Mouse (Mus musculus) midbrain, embryonic 13.5 days (tissue): Measurements from ENCODE around the gene Setmar. TPM values are rescaled to one million over a fixed set of nuclear protein-coding genes. Genes with fewer than 3 reads are reported as not detected.
A peak's percentile ranks its signal among the peaks of the same experiment; 100 is the strongest.
"Not testable (repeated sequence)": the region's sequence is repeated elsewhere in the genome, so short reads cannot be mapped to it uniquely, and the experiment has no call there.

Source experiments
- ATAC-seq: fragments of 200-750 bp; cut with Nextera tagmentation; 2 replicates; pipeline ENCODE4 v1.8.0; 2017; ENCODE audit warnings: mild to moderate bottlenecking, moderate TSS enrichment, moderate library complexity
- H3K27ac ChIP-seq: fragments of 300-500 bp; sonication (generic); 2 replicates; pipeline ENCODE4 v1.5.1; 2015; ENCODE audit warnings: inconsistent platforms, mild to moderate bottlenecking, moderate library complexity
- H3K27me3 ChIP-seq: fragments of 300-500 bp; sonication (generic); 2 replicates; pipeline ENCODE4 v1.6.1; 2015; ENCODE audit warnings: mild to moderate bottlenecking, inconsistent platforms
- H3K36me3 ChIP-seq: fragments of 300-500 bp; sonication (generic); 2 replicates; pipeline ENCODE4 v1.6.1; 2015; ENCODE audit warnings: mild to moderate bottlenecking, inconsistent platforms
- H3K4me1 ChIP-seq: fragments of 300-500 bp; sonication (generic); replicated peaks from 2 replicates; pipeline ENCODE4 v1.6.1; 2015; ENCODE audit warnings: inconsistent platforms
- H3K4me2 ChIP-seq: fragments of 300-500 bp; sonication (generic); replicated peaks from 2 replicates; pipeline ENCODE4 v1.6.1; 2015; ENCODE audit warnings: moderate library complexity, mild to moderate bottlenecking, inconsistent platforms
- H3K4me3 ChIP-seq: fragments of 300-500 bp; sonication (generic); replicated peaks from 2 replicates; pipeline ENCODE4 v1.5.1; 2015; ENCODE audit warnings: mild to moderate bottlenecking, inconsistent platforms
- H3K9ac ChIP-seq: fragments of 300-500 bp; sonication (generic); replicated peaks from 2 replicates; pipeline ENCODE4 v1.6.1; 2015; ENCODE audit warnings: mild to moderate bottlenecking, inconsistent platforms
- H3K9me3 ChIP-seq: fragments of 300-500 bp; sonication (generic); 2 replicates; pipeline ENCODE4 v1.6.1; 2016; ENCODE audit warnings: mild to moderate bottlenecking, inconsistent platforms
- WGBS: fragments of 180-500 bp; shearing (Covaris S2); methylation state at CpG from one replicate; pipeline ENCODE4 v1.1.7; 2015; 5-methylcytosine and 5-hydroxymethylcytosine counted together
- polyA plus RNA-seq: library from polyadenylated mRNA; unstranded; fragments of >200 nt; fragmentation: Nextera tagmentation; extraction: Ambion mirVana; gene quantifications from 2 replicates; pipeline ENCODE4 v1.2.1, GENCODE M21; 2015

The Setmar gene
- 7.7 and 10.3 TPM in 2 replicates for polyA plus RNA-seq

- under 1% methylated on average over 23 of the region's 24 CpGs for WGBS
- no peaks in the 10 kb centered on the region for H3K36me3 ChIP-seq
- peak; percentile 98 for ATAC-seq
- H3K9ac ChIP-seq: peak within 1 kb of the TSS; percentile 62
- H3K4me3 ChIP-seq: peak within 1 kb of the TSS; percentile 52
- H3K4me1 ChIP-seq: 0 out of 2 replicates have a peak, but pooled peaks cover 3% of the 10 kb centered on the region
- H3K27ac ChIP-seq: peak within 1 kb of the TSS; percentile 86
- H3K9me3 ChIP-seq: no peaks in the 10 kb centered on the region
- peak within 1 kb of the TSS; percentile 61 for H3K4me2 ChIP-seq
- no peaks in the 10 kb centered on the region for H3K27me3 ChIP-seq
Observed at GRCm38 (mm10) chr6:108064918-108065526, at the start of gene Setmar. Gene Setmar, plus strand, starts transcription at chr6:108065045.

- ATAC-seq: no peak
- Histone ChIP-seq H3K36me3 (no peaks in the 10 kb centered on the region), H3K27ac (no peak overlapping the region), H3K4me3 (no peak overlapping the region), H3K27me3 (no peaks in the 10 kb centered on the region), H3K4me2 (no peak overlapping the region), H3K9ac (no peak overlapping the region), H3K9me3 (no peaks in the 10 kb centered on the region), H3K4me1 (no peaks in the 10 kb centered on the region)
- WGBS: 96% methylated on average over 5 of the region's 5 CpGs
Observed at GRCm38 (mm10) chr6:108021646-108022045, 43.2 kb upstream of the Setmar start.

- H3K9me3 ChIP-seq, ATAC-seq, H3K27me3 ChIP-seq, H3K4me1 ChIP-seq, H3K4me3 ChIP-seq, H3K36me3 ChIP-seq, H3K9ac ChIP-seq, H3K4me2 ChIP-seq, H3K27ac ChIP-seq: not testable (repeated sequence)
- 3% methylated on average over 2 of the region's 2 CpGs for WGBS
Observed at GRCm38 (mm10) chr6:108055041-108055440, 9.8 kb upstream of the Setmar start.

GRCm38 (mm10) chr6:108055946-108056345, 8.9 kb upstream of the Setmar start:
- Histone ChIP-seq H3K9ac (no peak overlapping the region), H3K4me1 (no peaks in the 10 kb centered on the region), H3K4me3 (no peak overlapping the region), H3K27ac (no peak overlapping the region), H3K27me3 (no peaks in the 10 kb centered on the region), H3K4me2 (no peak overlapping the region), H3K36me3 (no peaks in the 10 kb centered on the region), H3K9me3 (no peaks in the 10 kb centered on the region)
- WGBS: 84% methylated on average over 3 of the region's 3 CpGs
- ATAC-seq: no peak

- 74% methylated on average over 4 of the region's 4 CpGs for WGBS
- Histone ChIP-seq H3K27ac (no peak overlapping the region), H3K4me2 (no peak overlapping the region), H3K27me3 (no peaks in the 10 kb centered on the region), H3K4me3 (no peak overlapping the region), H3K9me3 (no peaks in the 10 kb centered on the region), H3K36me3 (no peaks in the 10 kb centered on the region), H3K4me1 (no peaks in the 10 kb centered on the region), H3K9ac (no peak overlapping the region)
- ATAC-seq: no peak
Observed at GRCm38 (mm10) chr6:108057353-108057752, 7.5 kb upstream of the Setmar start.

- Histone ChIP-seq H3K9me3 (no peaks in the 10 kb centered on the region), H3K36me3 (no peaks in the 10 kb centered on the region), H3K4me2 (no peak overlapping the region), H3K4me1 (no peaks in the 10 kb centered on the region), H3K27me3 (no peaks in the 10 kb centered on the region), H3K27ac (no peak overlapping the region), H3K9ac (no peak overlapping the region), H3K4me3 (no peak overlapping the region)
- WGBS: 94% methylated on average over 5 of the region's 5 CpGs
- ATAC-seq: no peak
Observed at GRCm38 (mm10) chr6:108058066-108058465, 6.8 kb upstream of the Setmar start.

GRCm38 (mm10) chr6:108061121-108061520, 3.7 kb upstream of the Setmar start:
- H3K9ac ChIP-seq: no peak overlapping the region
- no peaks in the 10 kb centered on the region for H3K9me3 ChIP-seq
- no peak overlapping the region for H3K4me3 ChIP-seq
- H3K4me2 ChIP-seq: no peak overlapping the region
- no peak for ATAC-seq
- no peaks in the 10 kb centered on the region for H3K27me3 ChIP-seq
- H3K27ac ChIP-seq: no peak overlapping the region
- H3K4me1 ChIP-seq: 0 out of 2 replicates have a peak, but pooled peaks cover 2% of the 10 kb centered on the region
- 88% methylated on average over 3 of the region's 3 CpGs for WGBS
- H3K36me3 ChIP-seq: no peaks in the 10 kb centered on the region

GRCm38 (mm10) chr6:108065583-108065982, 738 bp downstream of the Setmar start:
- Histone ChIP-seq H3K4me3 (peak overlapping the region; percentile 52), H3K27ac (peak overlapping the region; percentile 86), H3K36me3 (0 out of 2 replicates have a peak, but pooled peaks cover 2% of the 10 kb centered on the region), H3K9ac (peak overlapping the region; percentile 62), H3K4me1 (0 out of 2 replicates have a peak, but pooled peaks cover 3% of the 10 kb centered on the region), H3K27me3 (no peaks in the 10 kb centered on the region), H3K9me3 (no peaks in the 10 kb centered on the region), H3K4me2 (peak overlapping the region; percentile 61)
- 8% methylated on average over 6 of the region's 6 CpGs for WGBS
- no peak for ATAC-seq

- no peak for ATAC-seq
- 0 out of 2 replicates have a peak, but pooled peaks cover 2% of the 10 kb centered on the region for H3K4me1 ChIP-seq
- no peak overlapping the region for H3K4me3 ChIP-seq
- H3K27me3 ChIP-seq: no peaks in the 10 kb centered on the region
- no peak overlapping the region for H3K4me2 ChIP-seq
- H3K9ac ChIP-seq: no peak overlapping the region
- 89% methylated on average over 7 of the region's 7 CpGs for WGBS
- H3K36me3 ChIP-seq: peaks cover 18% of the 10 kb centered on the region
- no peak overlapping the region for H3K27ac ChIP-seq
- no peaks in the 10 kb centered on the region; the same call in 1 of the 2 replicates for H3K9me3 ChIP-seq
Observed at GRCm38 (mm10) chr6:108070947-108071346, 6.1 kb downstream of the Setmar start.

- no peaks in the 10 kb centered on the region; the same call in 1 of the 2 replicates for H3K9me3 ChIP-seq
- H3K36me3 ChIP-seq: peaks cover 30% of the 10 kb centered on the region
- no peaks in the 10 kb centered on the region for H3K4me1 ChIP-seq
- ATAC-seq: no peak
- H3K4me2 ChIP-seq: no peak overlapping the region
- WGBS: 70% methylated on average over 5 of the region's 5 CpGs
- no peak overlapping the region for H3K4me3 ChIP-seq
- H3K27me3 ChIP-seq: no peaks in the 10 kb centered on the region
- no peak overlapping the region for H3K27ac ChIP-seq
- H3K9ac ChIP-seq: no peak overlapping the region
Observed at GRCm38 (mm10) chr6:108073071-108073470, 8.2 kb downstream of the Setmar start.

GRCm38 (mm10) chr6:108073931-108074330, 9.1 kb downstream of the Setmar start:
- WGBS: 87% methylated on average over 2 of the region's 2 CpGs
- Histone ChIP-seq H3K9ac (no peak overlapping the region), H3K36me3 (peaks cover 30% of the 10 kb centered on the region), H3K4me3 (no peak overlapping the region), H3K4me2 (no peak overlapping the region), H3K27me3 (no peaks in the 10 kb centered on the region), H3K27ac (no peak overlapping the region), H3K9me3 (no peaks in the 10 kb centered on the region; the same call in 1 of the 2 replicates), H3K4me1 (no peaks in the 10 kb centered on the region)
- ATAC-seq: no peak

- Histone ChIP-seq H3K27me3 (no peaks in the 10 kb centered on the region), H3K4me2 (no peak overlapping the region), H3K36me3 (peaks cover 30% of the 10 kb centered on the region), H3K9me3 (no peaks in the 10 kb centered on the region; the same call in 1 of the 2 replicates), H3K9ac (no peak overlapping the region), H3K27ac (no peak overlapping the region), H3K4me1 (no peaks in the 10 kb centered on the region), H3K4me3 (no peak overlapping the region)
- ATAC-seq: no peak
- 97% methylated on average over 10 of the region's 10 CpGs for WGBS
Observed at GRCm38 (mm10) chr6:108074624-108075023, 9.8 kb downstream of the Setmar start.

GRCm38 (mm10) chr6:108075857-108076256, 11.0 kb downstream of the Setmar start:
- no peak for ATAC-seq
- H3K27ac ChIP-seq: no peak overlapping the region
- no peak overlapping the region for H3K9ac ChIP-seq
- no peaks in the 10 kb centered on the region for H3K27me3 ChIP-seq
- no peaks in the 10 kb centered on the region for H3K4me1 ChIP-seq
- 96% methylated on average over 7 of the region's 7 CpGs for WGBS
- no peaks in the 10 kb centered on the region; the same call in 1 of the 2 replicates for H3K9me3 ChIP-seq
- no peak overlapping the region for H3K4me3 ChIP-seq
- peaks cover 28% of the 10 kb centered on the region for H3K36me3 ChIP-seq
- no peak overlapping the region for H3K4me2 ChIP-seq
